Mouse (Mus musculus) erythroblast, embryonic 14.5 days (primary cell): ENCODE results near the gene Rgl1.

Experiments
- GATA1 ChIP-seq: IDR thresholded peaks from 2 replicates; pipeline ENCODE4 v1.6.1; 2012; ENCODE audit warnings: low read length, inconsistent platforms, mixed read lengths
- TAL1 ChIP-seq: IDR thresholded peaks from 3 replicates; pipeline ENCODE4 v1.6.1; 2012; ENCODE audit warnings: low read length, inconsistent platforms, mixed read lengths

DNA sequence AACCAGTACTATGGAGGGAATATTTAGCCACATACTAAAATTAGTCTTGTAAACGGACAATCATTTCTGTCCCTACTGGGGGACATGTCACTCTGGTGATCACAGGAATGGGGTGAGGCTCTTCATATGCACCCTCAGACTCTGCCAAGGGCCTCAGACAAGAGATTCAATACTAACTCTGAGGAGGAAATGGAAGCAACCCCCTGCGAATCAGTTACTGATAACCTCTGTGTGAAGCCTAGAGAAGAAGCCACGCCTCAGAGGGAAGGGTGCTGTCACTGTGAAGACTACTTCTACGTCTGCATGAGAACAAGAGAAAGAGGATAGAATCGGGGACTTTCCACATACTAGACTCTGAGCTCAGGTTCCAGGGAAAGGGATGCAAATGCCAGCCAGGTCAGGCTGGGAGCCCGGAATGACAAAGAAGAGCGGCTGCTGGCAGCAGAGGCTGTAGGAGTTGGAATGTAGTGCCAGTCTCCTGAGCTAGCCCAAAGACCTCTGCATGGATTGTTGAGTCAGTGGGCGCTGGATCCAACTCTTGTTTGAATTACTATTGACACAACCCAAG is 29.6 kb upstream of the Rgl1 start:
- no peak for TF ChIP-seq TAL1
- no peak for TF ChIP-seq GATA1
